Mouse (Mus musculus) spleen, embryonic (tissue): ENCODE data around the gene Lmf2.

Experiments used
- CTCF ChIA-PET: fragments of 350-600 bp; sonication (Branson Sonifier 250); formaldehyde crosslinking; loops from one replicate; lab custom pipeline; 2022; lab: Charles Lee

The Lmf2 gene

DNA sequence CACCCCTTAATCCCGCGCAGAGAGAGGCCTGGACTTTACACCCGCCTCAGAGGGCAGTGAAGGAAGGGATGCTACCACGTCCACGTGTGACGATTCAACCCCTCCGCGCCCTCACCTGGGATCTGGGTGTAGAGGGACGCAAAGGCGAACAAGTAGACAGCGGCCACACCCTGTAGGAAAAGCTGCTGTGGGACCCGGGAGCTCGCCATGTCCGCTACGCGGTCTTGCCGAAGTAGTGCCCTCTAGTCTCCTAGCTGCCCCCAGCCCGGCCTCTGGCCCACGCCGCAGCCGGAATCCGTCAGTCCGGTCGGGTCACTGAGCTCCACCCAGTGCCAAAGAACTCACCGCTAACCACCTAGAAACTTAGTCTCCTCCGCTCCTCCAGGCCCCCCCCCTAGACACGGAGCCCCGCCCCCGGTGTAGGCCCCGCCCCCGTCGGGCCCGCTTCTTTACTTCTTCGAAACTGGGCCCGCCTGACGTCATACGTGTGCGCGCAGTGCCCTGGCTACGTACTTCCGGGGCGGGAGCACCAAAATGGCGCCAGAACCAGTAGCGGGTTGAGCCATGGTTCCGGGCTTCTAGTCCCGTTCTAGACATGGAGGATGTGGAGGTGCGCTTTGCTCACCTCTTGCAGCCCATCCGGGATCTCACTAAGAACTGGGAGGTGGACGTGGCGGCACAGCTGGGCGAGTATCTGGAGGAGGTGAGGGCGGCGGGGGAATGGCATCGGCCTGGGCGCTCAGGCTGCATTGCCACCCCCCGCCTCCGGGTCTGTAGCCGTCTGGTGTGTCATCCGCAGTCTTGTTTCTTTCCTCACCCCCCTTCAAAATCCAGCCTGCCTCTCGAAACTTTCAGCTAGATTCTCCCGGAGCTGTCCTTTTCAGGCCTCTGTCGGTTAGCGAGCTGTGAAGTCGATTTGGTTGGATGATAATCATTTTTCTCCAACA lies at the start of gene Lmf2, which contains the start of gene Ncaph2:
TSS of gene Lmf2 (minus strand) at position 419 of the 947 bp plus-strand sequence.
TSS of gene Ncaph2 (plus strand) at position 479 of the 947 bp plus-strand sequence.
- CTCF ChIA-PET: interaction anchor here (1.0 kb wide), 1 partner anchor 225 kb away, joined by 4 read pairs; no protein-coding TSS in a partner anchor

DNA sequence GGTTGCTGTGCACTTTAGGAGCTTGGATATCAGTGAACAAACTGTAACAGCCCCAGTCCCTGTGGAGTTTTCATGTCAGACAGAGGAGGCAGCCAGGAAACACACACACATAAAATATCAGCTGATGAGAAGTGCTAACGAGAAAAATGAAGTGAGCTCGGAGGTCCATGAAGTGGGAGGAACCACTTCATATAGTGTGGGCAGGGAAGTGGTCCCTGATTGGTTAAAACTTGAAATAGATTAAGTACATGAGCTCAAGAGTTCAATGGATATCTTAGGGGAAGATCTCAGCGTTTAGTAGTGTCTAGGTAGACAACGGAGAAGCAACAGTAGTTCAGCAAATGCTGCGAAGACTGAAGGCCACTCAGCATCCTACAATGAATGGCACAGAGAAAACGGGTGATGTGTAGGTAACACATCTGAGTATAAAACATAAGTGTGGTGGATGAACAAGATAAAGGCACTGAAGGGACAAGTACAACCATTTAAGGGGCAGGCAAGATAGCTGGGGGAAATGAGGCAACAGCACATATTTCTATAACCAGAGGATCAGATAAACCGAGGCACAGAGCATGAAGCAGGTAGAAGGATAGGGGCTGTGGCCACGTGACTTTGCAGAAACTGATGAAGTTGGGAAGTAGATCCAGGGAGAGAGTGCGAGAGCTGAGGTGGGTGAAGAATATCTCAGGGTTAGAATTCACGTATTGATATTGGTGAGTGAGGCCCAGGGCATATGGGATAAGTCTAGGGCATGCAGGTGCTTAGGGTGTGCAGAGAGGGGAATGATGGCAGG lies 49.6 kb upstream of the Lmf2 start:
- CTCF ChIA-PET: interaction anchor here (0.5 kb wide), 1 partner anchor 13 kb away, joined by 19 read pairs; no protein-coding TSS in a partner anchor

DNA sequence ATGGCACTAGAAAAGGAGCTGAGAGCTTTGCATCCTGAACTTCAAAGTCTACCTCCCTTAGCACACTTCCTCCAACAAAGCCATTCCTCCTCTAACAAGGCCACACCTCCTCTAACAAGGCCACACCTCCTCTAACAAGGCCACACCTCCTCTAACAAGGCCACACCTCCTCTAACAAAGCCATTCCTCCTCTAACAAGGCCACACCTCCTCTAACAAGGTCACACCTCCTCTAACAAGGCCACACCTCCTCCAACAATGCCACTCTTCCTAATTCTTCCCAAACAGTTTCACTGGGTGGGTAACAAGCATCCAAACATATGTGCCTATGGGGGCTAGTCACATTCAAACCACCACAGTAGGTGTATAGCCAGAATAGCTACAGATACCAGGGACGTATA lies 47.0 kb upstream of the Lmf2 start:
- CTCF ChIA-PET: no interaction called here

DNA sequence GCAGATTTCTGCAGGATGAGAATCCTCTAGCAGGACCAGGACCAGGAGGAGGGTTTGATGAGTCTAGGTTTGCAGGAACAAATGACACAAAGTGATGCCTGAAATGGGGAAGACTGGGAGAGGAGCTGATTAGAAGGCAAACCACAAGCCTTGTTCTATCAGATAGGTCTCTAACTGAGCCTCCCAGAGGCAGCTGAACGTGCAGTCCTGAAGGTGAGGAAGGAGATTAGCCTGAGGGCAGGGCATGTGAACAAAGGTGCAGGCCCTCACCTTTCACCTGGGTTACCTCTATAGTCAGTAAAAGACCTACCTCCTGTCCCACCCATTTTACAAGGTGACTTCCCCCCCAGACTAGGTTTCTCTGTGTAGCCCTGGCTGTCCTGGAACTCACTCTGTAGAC lies 44.3 kb upstream of the Lmf2 start:
- CTCF ChIA-PET: no interaction called here

DNA sequence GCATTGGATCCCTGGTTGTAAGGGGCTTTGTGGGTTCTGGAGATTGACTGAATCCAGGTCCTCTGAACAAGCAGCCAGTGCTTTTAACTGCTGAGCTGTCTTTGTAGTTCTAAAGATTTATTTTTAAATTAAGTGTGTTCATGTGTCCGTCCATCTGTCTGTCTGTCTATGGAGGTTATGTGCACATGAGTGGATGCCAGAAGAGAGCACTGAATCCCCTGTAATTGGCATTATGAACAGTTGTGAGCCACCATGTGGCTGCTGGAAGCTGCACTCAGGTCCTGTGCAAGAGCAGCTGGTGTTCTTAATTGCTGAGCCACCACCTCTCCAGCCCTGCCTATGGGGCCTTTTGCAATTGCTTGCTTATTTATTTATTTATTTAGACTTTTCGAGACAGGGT lies 42.7 kb upstream of the Lmf2 start:
- CTCF ChIA-PET: no interaction called here

DNA sequence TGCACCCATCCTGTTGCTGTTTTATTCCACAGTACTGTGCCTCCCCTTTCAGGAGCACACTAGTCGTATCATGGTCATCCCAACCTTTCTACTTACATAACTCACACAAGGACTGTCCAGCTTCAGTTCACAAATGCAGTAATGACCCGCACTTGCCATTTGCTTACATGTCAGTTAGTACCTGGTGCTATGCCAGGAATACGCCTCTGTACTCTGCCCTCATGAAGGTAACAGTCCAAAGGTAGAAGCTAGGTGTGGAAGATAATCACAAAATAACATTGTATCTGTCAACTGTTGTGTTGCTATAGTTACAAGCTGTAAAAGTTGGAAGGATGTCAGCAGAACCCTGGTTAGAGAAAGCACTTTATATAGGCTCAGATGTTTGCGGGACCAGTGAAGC lies 41.4 kb upstream of the Lmf2 start:
- CTCF ChIA-PET: no interaction called here

GRCm38 (mm10) chr15:89390081-89390480 lies 34.6 kb upstream of the Lmf2 start:
- CTCF ChIA-PET: no interaction called here

DNA sequence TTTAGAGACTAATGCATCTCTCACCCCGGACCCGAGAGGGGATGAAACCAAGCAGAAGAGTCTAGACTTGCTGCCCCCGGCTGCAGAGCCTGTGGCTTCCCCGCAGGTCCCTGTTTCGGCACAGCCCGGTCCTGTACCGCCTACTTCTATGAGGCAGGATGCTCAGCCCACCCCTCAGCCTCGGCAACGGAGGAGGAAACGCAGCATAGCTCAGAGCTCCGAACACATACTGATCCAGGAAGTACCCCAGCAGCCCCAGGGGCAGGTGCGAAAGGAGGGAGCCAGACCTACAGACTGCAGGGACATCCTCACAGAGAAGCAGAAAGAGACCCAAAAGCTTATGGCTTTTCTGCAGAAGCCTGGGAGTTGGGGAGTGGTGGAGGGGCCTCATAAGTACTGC lies 31.7 kb upstream of the Lmf2 start:
- CTCF ChIA-PET: no interaction called here

DNA sequence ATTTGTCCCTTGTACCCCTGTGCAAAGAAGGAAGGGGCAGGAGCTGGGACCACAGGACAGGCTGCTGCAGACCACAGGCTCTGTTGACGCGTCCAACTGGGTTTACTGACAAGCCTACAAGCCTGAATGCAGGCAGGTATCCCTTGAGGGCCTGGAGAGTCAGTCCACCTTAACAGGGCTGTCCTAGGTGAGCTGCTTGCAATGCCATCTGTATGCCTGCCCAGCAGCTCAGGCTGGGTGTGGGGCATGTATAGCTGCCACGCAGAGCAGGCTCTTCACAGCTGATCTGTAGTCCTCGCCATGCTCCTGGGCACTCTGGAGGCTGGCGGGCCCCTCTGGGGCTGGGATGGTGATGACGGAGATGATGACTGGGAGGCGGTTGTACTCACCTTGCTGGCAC lies 29.2 kb upstream of the Lmf2 start, which contains the start of gene Klhdc7b:
TSS of gene Klhdc7b (plus strand) at position 301 of the 400 bp plus-strand sequence.
- CTCF ChIA-PET: no interaction called here

GRCm38 (mm10) chr15:89379429-89379828 lies 24.0 kb upstream of the Lmf2 start:
- CTCF ChIA-PET: interaction anchor here (0.6 kb wide), 1 partner anchor 300 kb away, joined by 4 read pairs; no protein-coding TSS in a partner anchor

GRCm38 (mm10) chr15:89378831-89379401 lies 23.5 kb upstream of the Lmf2 start, which contains the start of gene Odf3b:
TSS of gene Odf3b (minus strand) at chr15:89379282.
- CTCF ChIA-PET: no interaction called here

- CTCF ChIA-PET: no interaction called here
These were observed 22.7 kb upstream of the Lmf2 start for GRCm38 (mm10) chr15:89377938-89378828.

DNA sequence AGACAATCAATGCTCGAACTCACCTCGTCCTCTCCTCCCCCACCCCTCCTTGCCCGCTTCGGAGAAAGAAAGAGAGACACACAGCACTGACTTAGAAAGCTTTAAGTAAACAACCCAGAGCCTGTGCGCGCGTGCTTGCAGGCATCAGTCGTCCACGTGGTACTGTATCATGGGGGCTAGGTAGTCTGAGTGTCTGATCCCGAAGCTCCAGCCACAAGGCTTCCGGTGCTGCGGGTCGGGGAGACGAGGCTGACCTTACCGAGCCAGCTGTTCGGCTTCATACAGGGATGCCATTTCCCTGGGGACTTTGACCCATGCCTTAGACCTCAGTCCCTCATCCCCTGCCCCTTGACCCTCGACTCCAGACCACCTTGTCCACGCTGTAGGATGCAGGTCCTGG lies 21.9 kb upstream of the Lmf2 start:
- CTCF ChIA-PET: no interaction called here

GRCm38 (mm10) chr15:89376957-89377356 lies 21.5 kb upstream of the Lmf2 start, which contains the start of gene Tymp:
TSS of gene Tymp (minus strand) at chr15:89377039.
- CTCF ChIA-PET: no interaction called here

DNA sequence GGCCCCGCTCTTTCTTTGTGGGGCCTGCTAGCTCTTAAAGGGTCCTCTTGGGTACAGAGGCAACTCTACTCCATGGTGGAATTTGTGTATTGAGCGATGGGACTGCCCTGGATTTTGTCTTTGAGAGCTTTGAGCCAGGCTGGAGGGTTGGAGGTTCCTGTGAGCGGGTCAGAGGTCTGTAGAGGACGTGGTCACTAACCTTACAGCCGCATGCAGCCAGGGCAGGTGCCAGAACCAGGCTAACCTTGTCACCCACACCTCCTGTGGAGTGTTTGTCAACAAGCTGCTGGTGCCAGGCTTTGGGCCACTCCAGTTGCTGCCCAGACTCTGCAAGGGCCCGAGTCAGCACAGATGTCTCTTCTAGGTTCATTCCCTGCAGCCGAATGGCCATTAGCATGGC lies 20.6 kb upstream of the Lmf2 start:
- CTCF ChIA-PET: no interaction called here

GRCm38 (mm10) chr15:89374801-89375534 lies 19.5 kb upstream of the Lmf2 start:
- CTCF ChIA-PET: no interaction called here

DNA sequence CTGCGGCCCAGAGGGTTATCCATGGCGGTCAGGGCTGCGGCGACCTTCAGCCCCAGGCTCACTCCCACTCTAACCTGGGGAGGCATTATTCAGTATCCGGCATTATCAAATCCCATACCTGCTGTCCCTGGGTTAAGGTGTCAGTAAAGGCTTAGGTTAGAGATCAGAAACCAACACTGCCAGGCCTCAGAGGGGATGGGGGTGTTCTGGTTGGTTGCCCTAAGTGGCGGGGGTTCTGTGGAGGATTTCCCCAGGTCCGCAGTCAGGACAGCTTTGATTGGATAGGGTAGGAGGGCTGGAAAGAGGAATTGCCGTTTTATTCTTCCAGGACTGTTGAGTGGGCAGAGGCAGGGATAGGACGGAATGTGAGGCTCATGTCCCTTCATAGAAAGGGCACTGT lies 18.9 kb upstream of the Lmf2 start:
- CTCF ChIA-PET: interaction anchor here (1.1 kb wide), 1 partner anchor 58 kb away, joined by 3 read pairs; no protein-coding TSS in a partner anchor

DNA sequence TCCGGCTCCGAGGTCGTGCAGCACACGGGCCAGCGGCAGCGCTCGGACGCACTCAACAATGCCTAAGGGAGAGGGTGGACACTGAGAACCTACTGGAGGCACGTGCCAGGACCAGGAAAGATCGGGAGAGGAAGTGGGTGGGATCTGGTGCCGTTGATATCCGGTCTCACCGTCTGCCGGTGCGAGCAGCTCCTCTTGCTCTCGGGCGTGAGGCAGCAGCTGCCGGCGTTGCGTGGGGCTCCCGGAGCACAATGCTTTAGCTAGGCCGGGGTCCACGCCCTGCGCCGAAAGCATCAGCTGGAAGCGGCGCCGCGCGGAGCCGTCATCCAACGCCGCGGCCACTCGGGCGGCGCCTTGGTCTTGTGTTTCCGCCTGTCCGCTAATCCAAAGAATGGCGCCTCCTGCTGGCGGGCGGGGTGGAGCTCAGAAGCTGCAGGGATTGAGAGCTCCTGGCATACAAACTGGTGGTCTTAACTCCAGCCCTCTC lies 18.3 kb upstream of the Lmf2 start, which contains the start of gene Sco2:
TSS of gene Sco2 (minus strand) at position 85 of the 487 bp plus-strand sequence.
- CTCF ChIA-PET: interaction anchor here (0.6 to 1.1 kb wide), 2 partner anchors 16 to 58 kb away, joined by 3 to 5 read pairs; no protein-coding TSS in a partner anchor

DNA sequence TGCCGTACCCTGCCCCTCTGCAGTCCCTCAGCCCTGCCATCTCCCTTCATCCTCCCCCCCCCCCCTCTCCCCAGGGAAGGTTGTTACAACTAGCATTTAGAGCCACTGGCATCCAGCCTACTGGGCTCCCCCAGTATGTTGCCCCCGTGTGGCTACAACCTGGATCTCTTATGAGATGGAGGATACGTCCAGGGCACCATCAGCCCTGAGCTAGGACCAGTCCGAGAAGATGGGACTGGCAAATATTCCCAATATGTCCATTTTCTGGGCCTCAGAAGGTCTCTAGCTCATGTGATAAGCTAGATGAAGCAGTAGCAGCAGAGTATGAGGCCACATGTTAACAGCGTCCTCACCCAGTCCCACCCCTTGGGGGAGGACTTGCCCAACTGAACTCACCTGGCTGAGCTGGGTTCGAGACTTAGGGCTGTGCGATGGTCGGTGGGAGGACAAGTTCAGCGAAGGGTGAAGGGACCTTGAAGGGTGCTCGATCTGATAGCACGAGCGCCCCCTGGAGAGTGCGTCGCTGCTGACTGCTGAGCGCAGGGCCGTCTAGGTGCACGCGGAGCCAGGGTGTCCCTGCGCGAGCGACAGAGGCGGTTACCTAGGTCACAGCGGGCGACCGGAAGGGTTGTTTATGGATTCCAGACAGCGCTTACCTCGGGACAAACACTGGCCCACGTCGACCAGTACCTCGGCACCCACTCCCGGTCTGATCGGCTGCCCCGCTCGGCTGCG lies 17.7 kb upstream of the Lmf2 start:
- CTCF ChIA-PET: interaction anchor here (0.5 to 1.1 kb wide), 4 partner anchors 15 to 181 kb away, joined by 3 to 13 read pairs (median 4); no protein-coding TSS in a partner anchor
